Mouse (Mus musculus) liver, adult 2 months (tissue): Measurements from ENCODE around the gene Kif12.

Experiments
- CTCF ChIP-seq: fragments of 200-500 bp; IDR thresholded peaks from 2 replicates; pipeline ENCODE4 v1.5.1; 2011; ENCODE audit warnings: low read depth, low read length, control low read depth
- POLR2A ChIP-seq: fragments of 200-500 bp; IDR thresholded peaks from 2 replicates; pipeline ENCODE4 v1.6.1; 2011; ENCODE audit warnings: low read length, control low read depth; ENCODE audit not compliant: insufficient read depth; ENCODE audit errors: extremely low read depth

- TF ChIP-seq CTCF (no peak), POLR2A (no peak)
Observed at GRCm38 (mm10) chr4:63171122-63171521, 809 bp downstream of the Kif12 start.
